Mouse (Mus musculus): ENCODE data around the gene Sult3a1. TPM values are rescaled to one million over a fixed set of nuclear protein-coding genes. Genes with fewer than 3 reads are reported as not detected.
"Not testable (repeated sequence)": the region's sequence is repeated elsewhere in the genome, so short reads cannot be mapped to it uniquely, and the experiment has no call there.

Sult3a1 gene
- polyA plus RNA-seq (2015; fragmentation: Nextera tagmentation; extraction: Ambion mirVana) = not detected in 2 replicates

GRCm38 (mm10) chr10:33857421-33857820 is at the start of gene Sult3a1:
Gene Sult3a1, plus strand, starts transcription at chr10:33857721.
- Histone ChIP-seq H3K4me1 (no peaks in the 10 kb centered on the region), H3K9ac (no peak within 1 kb of the TSS), H3K27me3 (replicated peaks) (no peaks in the 10 kb centered on the region), H3K4me3 (no peak within 1 kb of the TSS), H3K9me3 (no peaks in the 10 kb centered on the region), H3K36me3 (replicated peaks) (no peaks in the 10 kb centered on the region), H3K27ac (no peak within 1 kb of the TSS), H3K4me2 (no peak within 1 kb of the TSS)
- ATAC-seq (replicated peaks) = no peak

- Histone ChIP-seq H3K9me3 (no peaks in the 10 kb centered on the region), H3K27me3 (replicated peaks) (no peaks in the 10 kb centered on the region), H3K9ac (no peak overlapping the region), H3K4me1 (no peaks in the 10 kb centered on the region), H3K4me3 (no peak overlapping the region), H3K36me3 (replicated peaks) (no peaks in the 10 kb centered on the region), H3K27ac (no peak overlapping the region), H3K4me2 (no peak overlapping the region)
- peak; percentile 56; the same call in 1 of the 2 replicates for ATAC-seq (replicated peaks)
- WGBS = 18% methylated on average over 1 of the region's 1 CpGs
These were observed 45.7 kb upstream of the Sult3a1 start for GRCm38 (mm10) chr10:33811807-33812206.

GRCm38 (mm10) chr10:33814266-33814665 is 43.3 kb upstream of the Sult3a1 start:
- Histone ChIP-seq H3K27ac (no peak overlapping the region), H3K4me1 (no peaks in the 10 kb centered on the region), H3K9ac (no peak overlapping the region), H3K4me3 (no peak overlapping the region), H3K4me2 (no peak overlapping the region), H3K27me3 (replicated peaks) (no peaks in the 10 kb centered on the region), H3K9me3 (no peaks in the 10 kb centered on the region), H3K36me3 (replicated peaks) (no peaks in the 10 kb centered on the region)
- no peak for ATAC-seq (replicated peaks)

GRCm38 (mm10) chr10:33816923-33817322 is 40.6 kb upstream of the Sult3a1 start:
- H3K4me2 ChIP-seq = no peak overlapping the region
- no peak overlapping the region for H3K4me3 ChIP-seq
- no peak overlapping the region for H3K9ac ChIP-seq
- H3K4me1 ChIP-seq = no peaks in the 10 kb centered on the region
- no peaks in the 10 kb centered on the region for H3K9me3 ChIP-seq
- H3K27ac ChIP-seq = no peak overlapping the region
- no peaks in the 10 kb centered on the region for H3K36me3 ChIP-seq (replicated peaks)
- no peaks in the 10 kb centered on the region for H3K27me3 ChIP-seq (replicated peaks)
- WGBS = 79% methylated on average over 1 of the region's 1 CpGs
- ATAC-seq (replicated peaks) = no peak

GRCm38 (mm10) chr10:33820892-33821291 is 36.6 kb upstream of the Sult3a1 start:
- no peaks in the 10 kb centered on the region for H3K4me1 ChIP-seq
- ATAC-seq (replicated peaks) = no peak
- no peaks in the 10 kb centered on the region for H3K36me3 ChIP-seq (replicated peaks)
- H3K27ac ChIP-seq = no peak overlapping the region
- H3K4me3 ChIP-seq = no peak overlapping the region
- WGBS = 98% methylated on average over 3 of the region's 3 CpGs
- H3K9ac ChIP-seq = no peak overlapping the region
- no peaks in the 10 kb centered on the region for H3K27me3 ChIP-seq (replicated peaks)
- no peaks in the 10 kb centered on the region for H3K9me3 ChIP-seq
- H3K4me2 ChIP-seq = no peak overlapping the region

GRCm38 (mm10) chr10:33865994-33866393 is 8.5 kb downstream of the Sult3a1 start:
- Histone ChIP-seq H3K9ac (no peak overlapping the region), H3K27me3 (replicated peaks) (no peaks in the 10 kb centered on the region), H3K9me3 (no peaks in the 10 kb centered on the region), H3K4me3 (no peak overlapping the region), H3K4me2 (no peak overlapping the region), H3K27ac (no peak overlapping the region), H3K4me1 (no peaks in the 10 kb centered on the region), H3K36me3 (replicated peaks) (no peaks in the 10 kb centered on the region)
- ATAC-seq (replicated peaks) = no peak
- WGBS = 80% methylated on average over 2 of the region's 2 CpGs

- H3K36me3 ChIP-seq (replicated peaks) = no peaks in the 10 kb centered on the region
- ATAC-seq (replicated peaks) = no peak
- H3K4me1 ChIP-seq = no peaks in the 10 kb centered on the region
- no peak overlapping the region for H3K9ac ChIP-seq
- H3K27me3 ChIP-seq (replicated peaks) = no peaks in the 10 kb centered on the region
- H3K9me3 ChIP-seq = no peaks in the 10 kb centered on the region
- 24% methylated on average over 1 of the region's 1 CpGs for WGBS
- H3K4me2 ChIP-seq = no peak overlapping the region
- no peak overlapping the region for H3K27ac ChIP-seq
- H3K4me3 ChIP-seq = no peak overlapping the region
These were observed 12.9 kb downstream of the Sult3a1 start for GRCm38 (mm10) chr10:33870441-33870840.

- Histone ChIP-seq H3K9me3 (no peaks in the 10 kb centered on the region), H3K36me3 (replicated peaks) (no peaks in the 10 kb centered on the region), H3K4me2 (no peak overlapping the region), H3K4me3 (no peak overlapping the region), H3K9ac (no peak overlapping the region), H3K27ac (no peak overlapping the region), H3K27me3 (replicated peaks) (no peaks in the 10 kb centered on the region), H3K4me1 (no peaks in the 10 kb centered on the region)
- ATAC-seq (replicated peaks) = no peak
- 94% methylated on average over 2 of the region's 2 CpGs for WGBS
These were observed 15.3 kb downstream of the Sult3a1 start for GRCm38 (mm10) chr10:33872672-33873398.

GRCm38 (mm10) chr10:33882411-33882810 is 24.9 kb downstream of the Sult3a1 start:
- H3K4me1 ChIP-seq; H3K9me3 ChIP-seq; H3K4me3 ChIP-seq; ATAC-seq (replicated peaks); H3K9ac ChIP-seq; H3K27me3 ChIP-seq (replicated peaks); H3K4me2 ChIP-seq; H3K27ac ChIP-seq; H3K36me3 ChIP-seq (replicated peaks): not testable (repeated sequence)
- WGBS = 77% methylated on average over 2 of the region's 2 CpGs

GRCm38 (mm10) chr10:33901520-33901919 is 44.0 kb downstream of the Sult3a1 start:
- 83% methylated on average over 1 of the region's 1 CpGs for WGBS
- H3K27me3 ChIP-seq (replicated peaks); H3K4me1 ChIP-seq; ATAC-seq (replicated peaks); H3K4me2 ChIP-seq; H3K36me3 ChIP-seq (replicated peaks); H3K9me3 ChIP-seq; H3K4me3 ChIP-seq; H3K27ac ChIP-seq; H3K9ac ChIP-seq: not testable (repeated sequence)

GRCm38 (mm10) chr10:33904530-33905481 is 47.3 kb downstream of the Sult3a1 start, which contains the start of gene Rsph4a:
Gene Rsph4a, plus strand, starts transcription at chr10:33905111.
- peak within 1 kb of the TSS; percentile 23 for H3K9ac ChIP-seq
- WGBS = 6% methylated on average over 17 of the region's 17 CpGs
- H3K27me3 ChIP-seq (replicated peaks) = no peaks in the 10 kb centered on the region
- no peaks in the 10 kb centered on the region for H3K9me3 ChIP-seq
- H3K36me3 ChIP-seq (replicated peaks) = no peaks in the 10 kb centered on the region
- H3K4me2 ChIP-seq = peak within 1 kb of the TSS; percentile 79
- peak; percentile 100 for ATAC-seq (replicated peaks)
- no peaks in the 10 kb centered on the region for H3K4me1 ChIP-seq
- peak within 1 kb of the TSS; percentile 43 for H3K4me3 ChIP-seq
- no peak within 1 kb of the TSS for H3K27ac ChIP-seq

- H3K9ac ChIP-seq = peak overlapping the region; percentile 23; the same call in 1 of the 2 replicates
- H3K4me2 ChIP-seq = peak overlapping the region; percentile 79
- no peak overlapping the region for H3K27ac ChIP-seq
- peak overlapping the region; percentile 43 for H3K4me3 ChIP-seq
- no peaks in the 10 kb centered on the region for H3K9me3 ChIP-seq
- 8% methylated on average over 6 of the region's 6 CpGs for WGBS
- H3K36me3 ChIP-seq (replicated peaks) = no peaks in the 10 kb centered on the region
- H3K4me1 ChIP-seq = no peaks in the 10 kb centered on the region
- peak; percentile 52 for ATAC-seq (replicated peaks)
- no peaks in the 10 kb centered on the region for H3K27me3 ChIP-seq (replicated peaks)
These were observed 48.0 kb downstream of the Sult3a1 start for GRCm38 (mm10) chr10:33905489-33905888.
